Mouse (Mus musculus) E14TG2a.4 (cell line): ENCODE results near the gene 1700028J19Rik.
"Not testable (repeated sequence)": the region's sequence is repeated elsewhere in the genome, so short reads cannot be mapped to it uniquely, and the experiment has no call there.

Source experiments
- H3K27me3 ChIP-seq: 2 replicates; pipeline ENCODE4 v1.6.1; 2014; ENCODE audit warnings: low read length, control low read depth; ENCODE audit not compliant: insufficient read depth
- H3K36me3 ChIP-seq: 2 replicates; pipeline ENCODE4 v1.6.1; 2014; ENCODE audit warnings: low read length, control low read depth; ENCODE audit not compliant: insufficient read depth
- H3K4me1 ChIP-seq: replicated peaks from 2 replicates; pipeline ENCODE4 v1.6.1; 2014; ENCODE audit warnings: low read depth, low read length, control low read depth
- H3K4me3 ChIP-seq: replicated peaks from 2 replicates; pipeline ENCODE4 v1.5.1; 2014; ENCODE audit warnings: mild to moderate bottlenecking, low read length
- H3K9me3 ChIP-seq: 2 replicates; pipeline ENCODE4 v1.6.1; 2014; ENCODE audit warnings: low read length, control low read depth
- CTCF ChIP-seq: conservative IDR thresholded peaks from 2 replicates; pipeline ENCODE4 v1.5.1; 2014; ENCODE audit warnings: low read length
- NANOG ChIP-seq: IDR thresholded peaks from 2 replicates; pipeline ENCODE4 v1.6.1; 2014; ENCODE audit warnings: borderline replicate concordance, low read length, mixed read lengths
- POU5F1 ChIP-seq: IDR thresholded peaks from 2 replicates; pipeline ENCODE4 v1.6.1; 2014; ENCODE audit warnings: low read length, borderline replicate concordance

The 1700028J19Rik gene

GRCm38 (mm10) chr7:44197891-44198290, 48.6 kb downstream of the 1700028J19Rik start, which contains the start of gene Klk1b3:
Gene Klk1b3 (plus strand): TSS chr7:44198191.
- H3K4me3 ChIP-seq: no peak within 1 kb of the TSS
- no peaks in the 10 kb centered on the region for H3K27me3 ChIP-seq
- TF ChIP-seq CTCF (no peak), NANOG (no peak), POU5F1 (no peak)
- H3K36me3 ChIP-seq: no peaks in the 10 kb centered on the region
- no peaks in the 10 kb centered on the region; the same call in 1 of the 2 replicates for H3K9me3 ChIP-seq
- peaks cover 16% of the 10 kb centered on the region for H3K4me1 ChIP-seq

- peaks cover 10% of the 10 kb centered on the region for H3K4me1 ChIP-seq
- not testable (repeated sequence) for H3K36me3 ChIP-seq, H3K4me3 ChIP-seq, H3K9me3 ChIP-seq, H3K27me3 ChIP-seq
These were observed 53.0 kb downstream of the 1700028J19Rik start for GRCm38 (mm10) chr7:44193466-44193865.

- H3K4me1 ChIP-seq, H3K36me3 ChIP-seq, H3K27me3 ChIP-seq, H3K9me3 ChIP-seq, H3K4me3 ChIP-seq: not testable (repeated sequence)
These were observed 58.6 kb downstream of the 1700028J19Rik start, which contains the start of gene Klk1b24 for GRCm38 (mm10) chr7:44187936-44188335. Gene Klk1b24 (plus strand): TSS chr7:44188236.

- H3K9me3 ChIP-seq, H3K27me3 ChIP-seq, H3K4me1 ChIP-seq, H3K36me3 ChIP-seq, H3K4me3 ChIP-seq: not testable (repeated sequence)
These were observed 60.0 kb downstream of the 1700028J19Rik start for GRCm38 (mm10) chr7:44186516-44186915.
